Mouse (Mus musculus): ENCODE results near the gene Pip5kl1. TPM values are rescaled to one million over a fixed set of nuclear protein-coding genes. Genes with fewer than 3 reads are reported as not detected.

Gene Pip5kl1
- total and polyA plus RNA-seq, 3 experiments: 0.25 TPM; not detected in 2

DNA sequence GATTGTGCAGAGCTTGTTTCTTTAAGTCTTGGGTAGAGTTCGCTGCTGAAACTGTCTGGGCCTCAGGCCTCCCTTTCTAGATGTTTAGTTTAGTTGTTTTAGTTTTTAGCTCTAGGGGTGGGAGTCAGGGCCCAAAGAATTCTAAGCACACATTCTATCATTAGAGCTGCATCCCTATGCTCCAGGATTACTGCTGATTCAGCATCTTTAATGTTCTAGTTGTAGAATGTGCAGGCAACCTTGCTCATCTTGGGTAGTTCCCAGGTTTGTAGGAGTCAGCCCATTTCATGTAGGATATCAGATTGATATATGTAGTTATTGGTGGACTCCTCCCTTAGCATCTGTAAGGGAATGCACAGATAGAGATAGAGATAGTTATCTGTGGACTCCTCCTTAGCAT is 42.5 kb downstream of the Pip5kl1 start:
- Histone ChIP-seq H3K27me3 (ENCODE audit: control insufficient read depth, insufficient read depth, low read length) (no peaks in the 10 kb centered on the region), H3K9ac (ENCODE audit: low read depth, low read length) (no peak overlapping the region), H3K27ac (no peak overlapping the region), H3K4me1 (ENCODE audit: control insufficient read depth, insufficient read depth, low read length) (peaks cover 19% of the 10 kb centered on the region), H3K36me3 (ENCODE audit: control insufficient read depth, insufficient read depth, low read length) (peaks cover 11% of the 10 kb centered on the region), H3K4me3 (no peak overlapping the region), H3K79me2 (replicated peaks; ENCODE audit: control insufficient read depth, insufficient read depth, low read length) (peaks cover 2% of the 10 kb centered on the region; the same call in 1 of the 2 replicates)
- TF ChIP-seq EP300 (IDR thresholded peaks at IDR 0.05; ENCODE audit: insufficient read depth, low read depth, low read length) (no peak), POLR2A (IDR thresholded peaks at IDR 0.05; ENCODE audit: insufficient read depth, low read depth, low read length) (no peak), CTCF (IDR thresholded peaks at IDR 0.05) (no peak)
- intact Hi-C loops (cut with DNase I): no loop called here
- WGBS: 100% methylated on average over 1 of the region's 1 CpGs
- no peak for DNase-seq

DNA sequence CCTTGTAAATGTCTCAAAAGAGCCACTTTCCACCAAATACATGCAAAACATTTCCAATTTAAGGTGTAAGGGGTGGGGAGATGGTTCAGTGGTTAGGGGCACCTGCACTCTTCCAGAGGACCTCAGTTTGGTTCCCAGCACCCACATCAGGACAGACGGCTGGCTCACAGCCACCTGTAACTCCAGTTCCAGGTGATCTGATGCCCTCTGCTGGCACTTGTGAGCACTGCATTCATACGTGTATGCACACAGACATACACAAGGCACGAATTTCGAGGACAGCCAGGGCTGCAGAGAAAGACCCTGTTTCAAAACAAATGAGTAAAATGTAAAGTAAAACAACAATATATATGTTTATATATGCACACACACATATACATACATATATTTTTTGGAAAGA is 43.0 kb downstream of the Pip5kl1 start:
- intact Hi-C loops (cut with DNase I): no loop called here
- Histone ChIP-seq H3K27ac (no peak overlapping the region), H3K4me1 (ENCODE audit: control insufficient read depth, insufficient read depth, low read length) (peaks cover 19% of the 10 kb centered on the region), H3K36me3 (ENCODE audit: control insufficient read depth, insufficient read depth, low read length) (peaks cover 11% of the 10 kb centered on the region), H3K9ac (ENCODE audit: low read depth, low read length) (no peak overlapping the region), H3K4me3 (no peak overlapping the region), H3K79me2 (replicated peaks; ENCODE audit: control insufficient read depth, insufficient read depth, low read length) (peaks cover 2% of the 10 kb centered on the region; the same call in 1 of the 2 replicates), H3K27me3 (ENCODE audit: control insufficient read depth, insufficient read depth, low read length) (no peaks in the 10 kb centered on the region)
- TF ChIP-seq POLR2A (IDR thresholded peaks at IDR 0.05; ENCODE audit: insufficient read depth, low read depth, low read length): no peak
- TF ChIP-seq CTCF (IDR thresholded peaks at IDR 0.05): peak; percentile 61
- TF ChIP-seq EP300 (IDR thresholded peaks at IDR 0.05; ENCODE audit: insufficient read depth, low read depth, low read length): 0 out of 2 replicates have a peak, but pooled peaks have one; percentile 24
- 96% methylated on average over 4 of the region's 4 CpGs for WGBS
- no peak for DNase-seq

DNA sequence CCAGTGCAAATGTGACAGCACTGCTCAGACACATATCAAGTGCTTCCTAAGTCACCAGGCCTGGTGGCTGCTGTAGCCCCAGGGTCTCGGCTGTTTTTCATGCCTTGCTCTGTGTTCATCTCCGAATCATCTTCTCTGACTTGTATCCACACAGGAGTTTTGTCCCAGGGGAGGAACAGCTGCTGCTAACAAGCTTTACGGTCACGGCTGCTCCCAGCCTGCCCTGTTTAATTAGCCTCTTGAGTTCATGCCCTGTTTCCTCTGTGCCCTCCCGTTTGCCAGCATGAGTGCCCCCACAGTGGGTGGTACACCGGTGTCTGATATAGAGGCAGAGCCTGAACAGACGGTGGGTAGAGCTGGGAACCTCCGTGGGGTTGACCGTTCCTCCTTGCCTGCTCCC is 43.5 kb downstream of the Pip5kl1 start:
- no peak overlapping the region for H3K9ac ChIP-seq (ENCODE audit: low read depth, low read length)
- peaks cover 11% of the 10 kb centered on the region for H3K36me3 ChIP-seq (ENCODE audit: control insufficient read depth, insufficient read depth, low read length)
- H3K4me3 ChIP-seq: no peak overlapping the region
- no peak overlapping the region for H3K27ac ChIP-seq
- TF ChIP-seq EP300 (IDR thresholded peaks at IDR 0.05; ENCODE audit: insufficient read depth, low read depth, low read length) (no peak), CTCF (IDR thresholded peaks at IDR 0.05) (no peak), POLR2A (IDR thresholded peaks at IDR 0.05; ENCODE audit: insufficient read depth, low read depth, low read length) (no peak)
- H3K79me2 ChIP-seq (replicated peaks; ENCODE audit: control insufficient read depth, insufficient read depth, low read length): peaks cover 2% of the 10 kb centered on the region; the same call in 1 of the 2 replicates
- peaks cover 19% of the 10 kb centered on the region for H3K4me1 ChIP-seq (ENCODE audit: control insufficient read depth, insufficient read depth, low read length)
- WGBS: 79% methylated on average over 9 of the region's 9 CpGs
- H3K27me3 ChIP-seq (ENCODE audit: control insufficient read depth, insufficient read depth, low read length): no peaks in the 10 kb centered on the region
- no peak for DNase-seq
- intact Hi-C loops (cut with DNase I): no loop called here

DNA sequence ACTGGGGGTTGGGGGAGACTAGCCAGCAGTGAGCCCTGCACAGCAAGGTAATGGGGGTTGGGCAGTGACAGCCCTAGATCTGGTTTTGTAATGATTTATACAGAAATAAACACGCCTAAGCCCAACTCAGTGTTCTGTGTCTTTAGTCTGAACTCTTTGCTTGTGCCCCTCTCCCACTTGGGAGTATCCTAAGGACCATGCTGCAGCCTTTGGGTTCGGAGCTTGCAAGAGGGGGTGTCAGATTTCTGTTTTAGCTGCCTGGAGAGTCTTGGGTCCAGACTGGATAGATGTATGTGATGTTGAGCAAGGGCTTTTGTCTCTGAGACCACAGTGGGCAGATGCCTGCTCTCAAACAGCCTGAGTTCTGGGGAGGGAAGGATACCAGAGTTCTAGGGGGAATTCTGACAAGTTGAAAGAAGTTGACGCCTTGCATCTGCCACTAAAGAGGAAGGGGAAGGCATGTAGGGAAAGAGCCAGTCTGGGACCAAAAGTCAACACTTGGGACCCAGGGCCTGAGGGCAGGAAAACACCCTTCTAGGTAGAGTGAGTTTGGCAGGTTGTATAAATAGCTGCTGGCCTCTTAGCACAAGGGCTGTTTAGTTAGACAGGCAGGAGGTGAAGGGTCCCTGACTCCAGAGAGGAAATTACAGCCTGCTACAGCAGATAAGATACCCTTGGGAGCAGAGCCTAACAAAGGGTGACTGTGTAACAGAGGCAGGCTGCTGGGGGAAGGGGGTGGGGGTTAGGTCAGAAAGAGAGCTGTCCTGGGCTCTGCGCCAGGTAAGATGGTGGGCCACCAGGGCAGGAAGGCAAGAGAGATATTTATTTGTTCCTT is 46.3 kb downstream of the Pip5kl1 start:
- peak; percentile 74 to 82 for DNase-seq
- 16% methylated on average over 4 of the region's 4 CpGs for WGBS
- Histone ChIP-seq H3K9ac (ENCODE audit: low read depth, low read length) (peak overlapping the region; percentile 43), H3K79me2 (replicated peaks; ENCODE audit: control insufficient read depth, insufficient read depth, low read length) (no peaks in the 10 kb centered on the region), H3K36me3 (ENCODE audit: control insufficient read depth, insufficient read depth, low read length) (peaks cover 11% of the 10 kb centered on the region), H3K27me3 (ENCODE audit: control insufficient read depth, insufficient read depth, low read length) (no peaks in the 10 kb centered on the region), H3K27ac (peak overlapping the region; percentile 88), H3K4me1 (ENCODE audit: control insufficient read depth, insufficient read depth, low read length) (peaks cover 24% of the 10 kb centered on the region), H3K4me3 (no peak overlapping the region)
- TF ChIP-seq POLR2A (IDR thresholded peaks at IDR 0.05; ENCODE audit: insufficient read depth, low read depth, low read length) (peak; percentile 72; the same call in 1 of the 2 replicates), CTCF (IDR thresholded peaks at IDR 0.05) (no peak), EP300 (IDR thresholded peaks at IDR 0.05; ENCODE audit: insufficient read depth, low read depth, low read length) (peak; percentile 99)
- intact Hi-C loops (cut with DNase I): no loop called here

DNA sequence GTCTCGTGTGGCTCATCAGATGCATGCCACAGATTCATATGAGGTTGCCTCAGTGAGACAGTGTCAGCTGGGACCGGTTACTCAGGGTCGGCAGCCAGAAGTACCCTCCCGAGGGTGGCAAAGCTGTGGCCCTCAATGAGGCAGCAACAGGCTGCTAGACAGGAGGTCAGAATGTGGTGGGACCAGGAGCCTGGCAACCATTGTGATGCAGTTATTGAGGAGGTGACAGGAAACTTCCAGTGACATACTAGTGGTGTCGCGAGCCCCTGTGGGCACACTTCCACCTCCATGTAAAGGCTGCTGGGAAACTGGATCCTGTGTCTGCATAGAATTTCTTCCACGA is 46.9 kb downstream of the Pip5kl1 start, which contains the start of gene Ak1:
TSS of gene Ak1 (plus strand) at position 242 of the 343 bp plus-strand sequence.
- Histone ChIP-seq H3K36me3 (ENCODE audit: control insufficient read depth, insufficient read depth, low read length) (peaks cover 11% of the 10 kb centered on the region), H3K27me3 (ENCODE audit: control insufficient read depth, insufficient read depth, low read length) (no peaks in the 10 kb centered on the region), H3K4me1 (ENCODE audit: control insufficient read depth, insufficient read depth, low read length) (peaks cover 25% of the 10 kb centered on the region), H3K4me3 (no peak within 1 kb of the TSS), H3K9ac (ENCODE audit: low read depth, low read length) (peak within 1 kb of the TSS; percentile 43), H3K27ac (peak within 1 kb of the TSS; percentile 88), H3K79me2 (replicated peaks; ENCODE audit: control insufficient read depth, insufficient read depth, low read length) (no peaks in the 10 kb centered on the region)
- peak; percentile 8; the same call in 1 of the 2 replicates for TF ChIP-seq POLR2A (IDR thresholded peaks at IDR 0.05; ENCODE audit: insufficient read depth, low read depth, low read length)
- no peak for TF ChIP-seq EP300 (IDR thresholded peaks at IDR 0.05; ENCODE audit: insufficient read depth, low read depth, low read length)
- intact Hi-C loops (cut with DNase I): no loop called here
- 6% methylated on average over 7 of the region's 7 CpGs for WGBS
- no peak for DNase-seq

All from heart, adult 2 months (tissue).